Mouse (Mus musculus) ovary, postnatal 36 days (tissue): ENCODE measurements around the gene Hnrnpm.

Experiments used
- DNase-seq: peaks from one replicate; pipeline ENCODE4 v3.0.0; 2022; ENCODE audit warnings: low spot score, mixed read lengths

The Hnrnpm gene

GRCm38 (mm10) chr17:33597271-33597670 lies 89.4 kb downstream of the Hnrnpm start:
- no peak for DNase-seq
